Mouse (Mus musculus) C2C12 (cell line): ENCODE data around the gene Efnb1.

Experiments
- CEBPB ChIP-seq: IDR thresholded peaks from one replicate; pipeline ENCODE4 v1.6.1; 2011; ENCODE audit warnings: low read depth, mild to moderate bottlenecking, control low read depth, moderate library complexity
- CTCF ChIP-seq: IDR thresholded peaks from one replicate; pipeline ENCODE4 v1.5.1; 2011; ENCODE audit not compliant: control insufficient read depth, insufficient read depth, insufficient read length

- TF ChIP-seq CTCF (no peak), CEBPB (no peak)
These were observed at the start of gene Efnb1 for GRCm38 (mm10) chrX:99135523-99136258.
